Mouse (Mus musculus) hindbrain, embryonic 11.5 days (tissue): Measurements from ENCODE around the gene Vps9d1. TPM values are rescaled to one million over a fixed set of nuclear protein-coding genes. Genes with fewer than 3 reads are reported as not detected.

ENCODE experiments used
- polyA plus RNA-seq: library from polyadenylated mRNA; unstranded; fragments of >200 nt; fragmentation: Nextera tagmentation; extraction: Ambion mirVana; gene quantifications from 2 replicates; pipeline ENCODE4 v1.2.1, GENCODE M21; 2014

Vps9d1 gene
- polyA plus RNA-seq, 1 experiment from 2014 or later: 28.0 TPM

Other genes with a start within 250 kb of the Vps9d1 start
- 52.7 and 68.2 TPM in 2 replicates for gene Ankrd11, start 212.1 kb downstream of the Vps9d1 start, polyA plus RNA-seq
- 39.6 and 45.8 TPM in 2 replicates for gene Spg7, start 191.4 kb downstream of the Vps9d1 start, polyA plus RNA-seq
- gene Rpl13, start 152.0 kb downstream of the Vps9d1 start, polyA plus RNA-seq: 1,308 and 1,334 TPM in 2 replicates
- gene Cpne7, start 137.0 kb downstream of the Vps9d1 start, polyA plus RNA-seq: 0.10 and 0.45 TPM in 2 replicates
- 4.8 and 5.5 TPM in 2 replicates for gene Sult5a1, start 96.0 kb downstream of the Vps9d1 start, polyA plus RNA-seq
- gene Dpep1, start 68.1 kb downstream of the Vps9d1 start, polyA plus RNA-seq: 0.43 and 0.85 TPM in 2 replicates
- gene Chmp1a, start 41.6 kb downstream of the Vps9d1 start, polyA plus RNA-seq: 87.7 and 94.3 TPM in 2 replicates
- 5.5 and 6.1 TPM in 2 replicates for gene Spata33, start 41.5 kb downstream of the Vps9d1 start, polyA plus RNA-seq
- 32.3 and 34.5 TPM in 2 replicates for gene Cdk10, start 29.5 kb downstream of the Vps9d1 start, polyA plus RNA-seq
- gene Spata2l, start 18.1 kb downstream of the Vps9d1 start, polyA plus RNA-seq: 1.8 and 2.2 TPM in 2 replicates
- 18.1 and 18.6 TPM in 2 replicates for gene Zfp276, start 153 bp downstream of the Vps9d1 start, polyA plus RNA-seq
- 26.9 and 35.4 TPM in 2 replicates for gene Fanca, start 64.2 kb upstream of the Vps9d1 start, polyA plus RNA-seq
- 13.1 and 13.2 TPM in 2 replicates for gene Spire2, start 78.4 kb upstream of the Vps9d1 start, polyA plus RNA-seq
- 179 and 181 TPM in 2 replicates for gene Tcf25, start 119.4 kb upstream of the Vps9d1 start, polyA plus RNA-seq
- gene Mc1r, start 152.8 kb upstream of the Vps9d1 start, polyA plus RNA-seq: 0.11 and 0.49 TPM in 2 replicates
- gene Tubb3, start 157.1 kb upstream of the Vps9d1 start, polyA plus RNA-seq: 950 and 1,011 TPM in 2 replicates
- gene Def8, start 169.2 kb upstream of the Vps9d1 start, polyA plus RNA-seq: 32.5 and 32.7 TPM in 2 replicates
- gene Afg3l1, start 223.6 kb upstream of the Vps9d1 start, polyA plus RNA-seq: 30.7 and 32.3 TPM in 2 replicates